Mouse (Mus musculus): Measurements from ENCODE around the gene Gm45233.

Gene Gm45233

DNA sequence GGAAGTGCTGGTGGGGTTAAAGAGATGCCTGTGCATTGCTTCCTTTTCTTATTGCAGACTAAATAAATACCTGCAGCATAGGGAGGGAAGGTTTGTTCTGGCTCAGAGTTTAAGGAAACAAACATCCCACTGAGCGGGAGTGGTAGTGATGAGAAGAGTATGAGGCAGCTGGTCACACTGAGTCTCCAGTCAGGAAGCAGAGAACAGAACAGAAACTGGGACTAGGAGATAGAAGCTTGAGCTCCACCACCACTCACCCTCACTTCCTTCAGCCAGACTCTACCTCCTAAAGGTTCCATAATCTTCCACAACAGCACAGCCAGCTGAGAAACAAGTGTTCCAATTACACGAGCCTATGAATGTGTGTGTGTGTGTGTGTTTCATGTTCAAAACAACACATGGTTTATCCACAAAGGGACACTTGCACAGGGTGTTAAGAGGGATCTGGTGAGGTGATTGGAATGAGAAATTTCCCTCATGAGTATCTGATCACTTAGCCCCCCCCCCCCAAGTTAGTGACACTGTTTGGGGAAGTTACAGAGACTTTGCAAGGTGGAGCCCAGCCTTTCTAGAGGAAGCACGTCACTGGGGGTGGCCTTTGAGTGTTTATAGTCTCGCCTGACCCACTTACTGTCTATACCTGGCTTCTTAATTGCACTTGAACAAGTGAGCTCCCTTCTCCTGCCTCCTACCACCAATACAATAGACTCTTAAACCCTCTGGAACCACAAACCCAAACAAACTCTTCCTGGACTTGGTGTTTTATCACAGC lies 68.0 kb downstream of the Gm45233 start:
- no peak for DNase-seq

DNA sequence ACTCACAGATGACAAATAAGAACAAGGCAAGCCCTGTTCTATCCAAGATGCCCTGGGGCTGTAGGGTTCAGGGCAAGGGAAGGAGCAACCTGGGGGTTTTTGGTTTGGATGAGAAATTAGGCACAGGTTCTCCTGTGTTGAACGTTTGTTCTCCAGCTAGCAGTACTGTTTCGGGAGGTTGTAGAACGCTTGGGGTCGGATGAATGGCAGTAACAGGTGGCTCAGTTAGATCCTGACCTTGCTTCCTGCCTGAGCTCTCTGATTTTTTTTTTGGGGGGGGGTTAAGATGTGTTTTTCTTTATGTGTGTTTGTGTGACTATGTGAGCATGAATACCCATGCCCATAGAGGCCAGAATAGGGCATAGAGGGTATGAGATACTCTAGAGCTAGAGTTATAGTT lies 68.6 kb downstream of the Gm45233 start:
- DNase-seq, result no peak

Data from lung, postnatal 36 days (tissue).